Mouse (Mus musculus): Measurements from ENCODE around the gene Prm3.
A peak's percentile ranks its signal among the peaks of the same experiment; 100 is the strongest.
"Not testable (repeated sequence)": the region's sequence is repeated elsewhere in the genome, so short reads cannot be mapped to it uniquely, and the experiment has no call there.

The Prm3 gene

GRCm38 (mm10) chr16:10790702-10791101, at the start of gene Prm3:
Gene Prm3, minus strand, starts transcription at chr16:10790914.
- no peak for DNase-seq

- no peak for DNase-seq
Observed at GRCm38 (mm10) chr16:10840018-10840417, 49.3 kb upstream of the Prm3 start.

- no peak for DNase-seq
Observed at GRCm38 (mm10) chr16:10838487-10839245, 48.0 kb upstream of the Prm3 start.

GRCm38 (mm10) chr16:10837903-10838302, 47.2 kb upstream of the Prm3 start:
- DNase-seq, result peak; percentile 51 to 69

- no peak for DNase-seq
Observed at GRCm38 (mm10) chr16:10837250-10837649, 46.5 kb upstream of the Prm3 start.

GRCm38 (mm10) chr16:10836388-10836787, 45.7 kb upstream of the Prm3 start:
- DNase-seq, result peak; percentile 60 to 82

- DNase-seq, result peak; percentile 81 to 83
Observed at GRCm38 (mm10) chr16:10834911-10835587, 44.3 kb upstream of the Prm3 start, which contains the start of gene Rmi2. Gene Rmi2, plus strand, starts transcription at chr16:10835059.

- no peak for DNase-seq
Observed at GRCm38 (mm10) chr16:10834542-10834910, 43.8 kb upstream of the Prm3 start.

GRCm38 (mm10) chr16:10828461-10828805, 37.7 kb upstream of the Prm3 start:
- DNase-seq, result peak in 1 of 2 experiments; percentile 33

GRCm38 (mm10) chr16:10827766-10828460, 37.2 kb upstream of the Prm3 start:
- DNase-seq, result peak in 1 of 2 experiments; percentile 43

GRCm38 (mm10) chr16:10827269-10827668, 36.6 kb upstream of the Prm3 start:
- peak in 1 of 2 experiments; percentile 46 for DNase-seq

- DNase-seq, result no peak
Observed at GRCm38 (mm10) chr16:10825840-10826239, 35.1 kb upstream of the Prm3 start.

- no peak for DNase-seq
Observed at GRCm38 (mm10) chr16:10824536-10824935, 33.8 kb upstream of the Prm3 start.

- no peak for DNase-seq
Observed at GRCm38 (mm10) chr16:10821387-10821786, 30.7 kb upstream of the Prm3 start.

- DNase-seq, result no peak
Observed at GRCm38 (mm10) chr16:10819966-10820365, 29.3 kb upstream of the Prm3 start.

GRCm38 (mm10) chr16:10818579-10819135, 27.9 kb upstream of the Prm3 start:
- DNase-seq, result no peak

- DNase-seq, result no peak
Observed at GRCm38 (mm10) chr16:10814864-10815263, 24.1 kb upstream of the Prm3 start.

- no peak for DNase-seq
Observed at GRCm38 (mm10) chr16:10813726-10814125, 23.0 kb upstream of the Prm3 start.

- DNase-seq, result no peak
Observed at GRCm38 (mm10) chr16:10812865-10813371, 22.2 kb upstream of the Prm3 start, which contains the start of gene Gm11172. Gene Gm11172, plus strand, starts transcription at chr16:10812915.

- DNase-seq, result no peak
Observed at GRCm38 (mm10) chr16:10810376-10810775, 19.7 kb upstream of the Prm3 start.

- peak; percentile 69 to 80 for DNase-seq
Observed at GRCm38 (mm10) chr16:10805789-10806527, 15.2 kb upstream of the Prm3 start, which contains the start of gene Prm1. Gene Prm1, minus strand, starts transcription at chr16:10805839.

- not testable (repeated sequence) for DNase-seq
Observed at GRCm38 (mm10) chr16:10802420-10802819, 11.7 kb upstream of the Prm3 start.
